Comparison of ENCODE assay signal across 10 mouse cellular contexts in the genomic region with DNA sequence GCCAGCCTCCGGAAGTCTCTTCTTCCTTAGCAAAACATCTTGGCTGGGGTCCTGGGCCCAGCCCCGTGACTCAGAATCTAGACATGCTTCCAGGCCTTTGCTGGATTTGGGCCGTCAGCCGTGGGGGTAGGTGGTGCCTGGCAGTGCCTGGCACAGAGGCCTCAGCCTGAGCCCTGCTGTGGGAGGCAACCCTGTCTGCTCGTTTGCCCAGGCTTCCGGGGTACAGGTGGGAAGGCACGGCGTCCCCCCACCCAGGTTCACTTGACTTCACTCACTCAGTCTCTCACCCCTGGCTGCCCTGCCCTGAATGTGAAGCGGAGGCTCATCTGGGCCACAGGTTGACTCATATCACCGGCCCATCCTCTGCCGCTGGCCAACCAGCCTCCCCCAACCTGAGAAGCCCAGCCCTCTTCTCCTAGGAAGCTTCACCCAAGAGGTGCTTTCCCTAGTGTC.
DNase-seq lines count a peak whose midpoint lies in the region; ATAC-seq lines count a peak whose summit lies in the region.
"Had no signal": no experiment of that assay in that cellular context is flagged by ENCODE, and none has a peak within 500 bp of the region (broad histone marks: within the 10 kb centered on the region; RNA-seq: fewer than 3 reads in every experiment).

No protein-coding gene starts in this region.

- H3K27ac ChIP-seq in midbrain, embryonic 10.5 days (replicated peaks), result peak overlapping the region; percentile 55; the same call in 1 of the 2 replicates
- H3K27ac ChIP-seq in midbrain, embryonic 14.5 days (replicated peaks; ENCODE audit: low read depth, low read length), result no peak overlapping the region
- H3K27ac ChIP-seq in heart, embryonic 15.5 days, result 0 out of 2 replicates have a peak overlapping the region, but pooled peaks have one; percentile 25
- H3K27ac ChIP-seq in stomach, embryonic 16.5 days (ENCODE audit: low read length), result peak overlapping the region; percentile 5; the same call in 1 of the 2 replicates
- H3K27ac ChIP-seq: liver, embryonic 13.5 days had no signal

- no peaks in the 10 kb centered on the region for H3K9me3 ChIP-seq in midbrain, embryonic 10.5 days (replicated peaks)
- H3K9me3 ChIP-seq in midbrain, embryonic 14.5 days (ENCODE audit: control insufficient read depth, low read length), result no peaks in the 10 kb centered on the region
- H3K9me3 ChIP-seq in heart, embryonic 15.5 days (replicated peaks), result no peaks in the 10 kb centered on the region
- H3K9me3 ChIP-seq in stomach, embryonic 16.5 days (replicated peaks; ENCODE audit: control insufficient read depth, low read length), result no peaks in the 10 kb centered on the region
- H3K9me3 ChIP-seq: liver, embryonic 13.5 days had no signal

- H3K27me3 ChIP-seq in midbrain, embryonic 10.5 days (ENCODE audit: low read depth, poor library complexity, severe bottlenecking), result no peaks in the 10 kb centered on the region
- H3K27me3 ChIP-seq in midbrain, embryonic 14.5 days (ENCODE audit: control insufficient read depth, insufficient read depth, low read length), result no peaks in the 10 kb centered on the region
- H3K27me3 ChIP-seq in heart, embryonic 15.5 days, result no peaks in the 10 kb centered on the region
- no peaks in the 10 kb centered on the region for H3K27me3 ChIP-seq in stomach, embryonic 16.5 days (ENCODE audit: control insufficient read depth, insufficient read depth, low read length)
- H3K27me3 ChIP-seq: liver, embryonic 13.5 days had no signal

- no peak overlapping the region for H3K4me2 ChIP-seq in midbrain, embryonic 14.5 days (ENCODE audit: low read length)
- H3K4me2 ChIP-seq in heart, embryonic 15.5 days, result no peak overlapping the region
- H3K4me2 ChIP-seq in stomach, embryonic 16.5 days (ENCODE audit: low read depth, low read length), result no peak overlapping the region
- H3K4me2 ChIP-seq: liver, embryonic 13.5 days had no signal

- no peak for ATAC-seq in midbrain, embryonic 14.5 days (ENCODE audit: low FRiP score, low TSS enrichment)
- ATAC-seq in heart, embryonic 15.5 days (replicated peaks; ENCODE audit: insufficient number of reproducible peaks, insufficient read depth, low FRiP score, low read depth), result peak; percentile 43; the same call in 1 of the 2 replicates
- ATAC-seq in stomach, embryonic 16.5 days (ENCODE audit: insufficient read depth, low FRiP score), result peak; percentile 53
- no peak for ATAC-seq in megakaryocyte progenitor cell, adult 5-6 weeks (replicated peaks; ENCODE audit: poor library complexity)

- H3K9ac ChIP-seq in midbrain, embryonic 14.5 days (replicated peaks; ENCODE audit: low read length), result no peak overlapping the region
- H3K9ac ChIP-seq in heart, embryonic 15.5 days, result no peak overlapping the region
- peak overlapping the region; percentile 52 for H3K9ac ChIP-seq in stomach, embryonic 16.5 days (ENCODE audit: low read length)
- H3K9ac ChIP-seq: liver, embryonic 13.5 days had no signal

- peak; percentile 21 to 27 for DNase-seq in frontal cortex, postnatal 36 days (ENCODE audit: low spot score in 2 of 2)
- no peak for DNase-seq in frontal cortex, postnatal 25 days (ENCODE audit: low spot score in 2 of 2)
- DNase-seq in midbrain, embryonic 10.5 days (ENCODE audit: low spot score), result no peak
- DNase-seq in midbrain, embryonic 14.5 days, result no peak
- no peak for DNase-seq in kidney, postnatal 14 days
- DNase-seq: kidney, adult 2 months; liver, embryonic 13.5 days had no signal

- no peak overlapping the region for H3K4me3 ChIP-seq in midbrain, embryonic 10.5 days
- no peak overlapping the region for H3K4me3 ChIP-seq in midbrain, embryonic 14.5 days (replicated peaks; ENCODE audit: low read depth, low read length)
- H3K4me3 ChIP-seq in heart, embryonic 15.5 days, result no peak overlapping the region
- H3K4me3 ChIP-seq in stomach, embryonic 16.5 days (replicated peaks; ENCODE audit: low read length), result no peak overlapping the region
- H3K4me3 ChIP-seq: liver, embryonic 13.5 days had no signal

- peaks cover 4% of the 10 kb centered on the region; the same call in 1 of the 2 replicates for H3K4me1 ChIP-seq in midbrain, embryonic 10.5 days
- no peaks in the 10 kb centered on the region for H3K4me1 ChIP-seq in midbrain, embryonic 14.5 days (ENCODE audit: control insufficient read depth, insufficient read depth, low read length)
- H3K4me1 ChIP-seq in heart, embryonic 15.5 days (replicated peaks), result peaks cover 6% of the 10 kb centered on the region
- peaks cover 12% of the 10 kb centered on the region for H3K4me1 ChIP-seq in stomach, embryonic 16.5 days (ENCODE audit: control insufficient read depth, insufficient read depth, low read length)
- H3K4me1 ChIP-seq: liver, embryonic 13.5 days had no signal

- WGBS in midbrain, embryonic 10.5 days, result 92% methylated on average over 11 of the region's 11 CpGs
- WGBS in midbrain, embryonic 14.5 days, result 91% methylated on average over 11 of the region's 11 CpGs
- 63% methylated on average over 11 of the region's 11 CpGs for WGBS in heart, embryonic 15.5 days
- WGBS in stomach, embryonic 16.5 days, result 76% methylated on average over 11 of the region's 11 CpGs

- no peaks in the 10 kb centered on the region for H3K36me3 ChIP-seq in midbrain, embryonic 10.5 days
- H3K36me3 ChIP-seq in midbrain, embryonic 14.5 days (ENCODE audit: control insufficient read depth, insufficient read depth, low read length), result no peaks in the 10 kb centered on the region
- no peaks in the 10 kb centered on the region for H3K36me3 ChIP-seq in heart, embryonic 15.5 days
- no peaks in the 10 kb centered on the region for H3K36me3 ChIP-seq in stomach, embryonic 16.5 days (ENCODE audit: control insufficient read depth, insufficient read depth, low read length)
- H3K36me3 ChIP-seq: liver, embryonic 13.5 days had no signal

Comparison
In these comparisons a context has a peak if more than half of its experiments do, and no peak if none do; other contexts are left out.
1. DNase-seq: peak in frontal cortex, postnatal 36 days (2 of 2); none in frontal cortex, postnatal 25 days (0 of 2), midbrain, embryonic 10.5 days (single experiment), midbrain, embryonic 14.5 days (single experiment) and kidney, postnatal 14 days (single experiment).
2. ATAC-seq: peak in heart, embryonic 15.5 days (single experiment) and stomach, embryonic 16.5 days (single experiment); none in midbrain, embryonic 14.5 days (single experiment) and megakaryocyte progenitor cell, adult 5-6 weeks (single experiment).